Mouse (Mus musculus) myocyte (in vitro differentiated cells): ENCODE measurements around the gene Zfp938. TPM values are rescaled to one million over a fixed set of nuclear protein-coding genes. Genes with fewer than 3 reads are reported as not detected.

Source experiments
- H3K27me3 ChIP-seq: one replicate; pipeline ENCODE4 v1.6.1; 2011; ENCODE audit not compliant: control insufficient read depth, insufficient read depth, insufficient read length
- H3K36me3 ChIP-seq: one replicate; pipeline ENCODE4 v1.6.1; 2011; ENCODE audit not compliant: control insufficient read depth, insufficient read depth
- H3K4me2 ChIP-seq: one replicate; pipeline ENCODE4 v1.6.1; 2011; ENCODE audit warnings: low read depth, control low read depth
- H3K4me3 ChIP-seq: one replicate; pipeline ENCODE4 v1.5.1; 2011; ENCODE audit warnings: mild to moderate bottlenecking, control low read depth, moderate library complexity
- H3K79me2 ChIP-seq: one replicate; pipeline ENCODE4 v1.6.1; 2011; ENCODE audit not compliant: control insufficient read depth, insufficient read depth
- H3ac ChIP-seq: one replicate; pipeline ENCODE4 v1.6.1; 2011; ENCODE audit not compliant: control insufficient read depth, insufficient read length
- CEBPB ChIP-seq: IDR thresholded peaks from 2 replicates; pipeline ENCODE4 v1.6.1; 2011; ENCODE audit warnings: mild to moderate bottlenecking, moderate library complexity; ENCODE audit not compliant: poor library complexity, insufficient read depth, severe bottlenecking
- E2F4 ChIP-seq: IDR thresholded peaks from one replicate; pipeline ENCODE4 v1.6.1; 2011; ENCODE audit warnings: mild to moderate bottlenecking, control low read depth, moderate library complexity; ENCODE audit not compliant: insufficient read depth
- MAX ChIP-seq: IDR thresholded peaks from one replicate; pipeline ENCODE4 v1.6.1; 2011; ENCODE audit warnings: low read depth, mild to moderate bottlenecking, control low read depth
- MYOD1 ChIP-seq, 3 experiments: IDR thresholded peaks; one replicate each; pipeline ENCODE4 v1.6.1; 2011; ENCODE audit warnings: control low read depth in 2 of 3, low read depth in 2 of 3, mild to moderate bottlenecking in 2 of 3, moderate library complexity in 1 of 3; ENCODE audit not compliant: insufficient read length in 2 of 3, control insufficient read depth in 1 of 3
- MYOG ChIP-seq, 3 experiments: IDR thresholded peaks; one replicate each; pipeline ENCODE4 v1.6.1; 2011; ENCODE audit warnings: control low read depth in 2 of 3, low read depth in 2 of 3, mild to moderate bottlenecking in 2 of 3; ENCODE audit not compliant: insufficient read length in 2 of 3, control insufficient read depth in 1 of 3, insufficient read depth in 1 of 3
- POLR2A ChIP-seq: IDR thresholded peaks from one replicate; pipeline ENCODE4 v1.6.1; 2011; ENCODE audit warnings: low read depth, mild to moderate bottlenecking, control low read depth, moderate library complexity; ENCODE audit not compliant: insufficient read length
- POLR2AphosphoS2 ChIP-seq: IDR thresholded peaks from one replicate; pipeline ENCODE4 v1.6.1; 2011; ENCODE audit warnings: low read depth, control low read depth; ENCODE audit not compliant: insufficient read length
- REST ChIP-seq: IDR thresholded peaks from one replicate; pipeline ENCODE4 v1.6.1; 2011; ENCODE audit warnings: mild to moderate bottlenecking, control low read depth, moderate library complexity; ENCODE audit not compliant: insufficient read depth, insufficient read length
- SRF ChIP-seq: IDR thresholded peaks from one replicate; pipeline ENCODE4 v1.6.1; 2011; ENCODE audit warnings: low read depth; ENCODE audit not compliant: control insufficient read depth, insufficient read length
- TCF12 ChIP-seq: IDR thresholded peaks from one replicate; pipeline ENCODE4 v1.6.1; 2011; ENCODE audit warnings: mild to moderate bottlenecking, control low read depth; ENCODE audit not compliant: poor library complexity, insufficient read depth, severe bottlenecking
- TCF3 ChIP-seq: IDR thresholded peaks from one replicate; pipeline ENCODE4 v1.6.1; 2011; ENCODE audit warnings: low read depth, control low read depth; ENCODE audit not compliant: insufficient read length
- USF1 ChIP-seq: IDR thresholded peaks from one replicate; pipeline ENCODE4 v1.6.1; 2011; ENCODE audit warnings: low read depth, mild to moderate bottlenecking, control low read depth, moderate library complexity
- polyA plus RNA-seq: library from polyadenylated mRNA; unstranded; fragments of >200 nt; fragmentation: generic; extraction: Trizol; gene quantifications from one replicate; pipeline ENCODE4 v1.2.1, GENCODE M21; 2012; ENCODE audit warnings: missing spikeins

Gene Zfp938
- polyA plus RNA-seq = 4.9 TPM

GRCm38 (mm10) chr10:82240742-82241400 lies at the start of gene Zfp938:
TSS of gene Zfp938 (minus strand) at chr10:82241280.
- Histone ChIP-seq H3ac (no peak within 1 kb of the TSS), H3K4me3 (peak within 1 kb of the TSS; percentile 69), H3K27me3 (no peaks in the 10 kb centered on the region), H3K4me2 (peak within 1 kb of the TSS; percentile 97), H3K36me3 (peaks cover 6% of the 10 kb centered on the region), H3K79me2 (peaks cover 20% of the 10 kb centered on the region)
- peak; percentile 25 for TF ChIP-seq TCF3
- peak; percentile 83 for TF ChIP-seq USF1
- TF ChIP-seq E2F4 = no peak
- TF ChIP-seq MYOD1 (IDR thresholded peaks at IDR 0.05; ENCODE audit: control insufficient read depth in 1 of 3, insufficient read length in 2 of 3, low read depth in 2 of 3) = peak; percentile 59 to 80 (median 78)
- TF ChIP-seq MYOG (IDR thresholded peaks at IDR 0.05; ENCODE audit: control insufficient read depth in 1 of 3, insufficient read depth in 1 of 3, insufficient read length in 2 of 3, low read depth in 2 of 3) = peak in 1 of 3 experiments; percentile 40
- 0 out of 2 replicates have a peak, but pooled peaks have one; percentile 46 for TF ChIP-seq CEBPB
- peak; percentile 77 for TF ChIP-seq POLR2A
- TF ChIP-seq REST = no peak
- peak; percentile 85 for TF ChIP-seq POLR2AphosphoS2
- no peak for TF ChIP-seq SRF
- no peak for TF ChIP-seq MAX
- no peak for TF ChIP-seq TCF12

GRCm38 (mm10) chr10:82257331-82257730 lies 16.3 kb upstream of the Zfp938 start:
- Histone ChIP-seq H3K79me2 (no peaks in the 10 kb centered on the region), H3K27me3 (no peaks in the 10 kb centered on the region), H3K36me3 (no peaks in the 10 kb centered on the region), H3K4me2 (no peak overlapping the region), H3ac (no peak overlapping the region), H3K4me3 (no peak overlapping the region)
- no peak for TF ChIP-seq POLR2AphosphoS2
- no peak for TF ChIP-seq POLR2A
- no peak for TF ChIP-seq MYOD1 (IDR thresholded peaks at IDR 0.05; ENCODE audit: control insufficient read depth in 1 of 3, insufficient read length in 2 of 3, low read depth in 2 of 3)
- TF ChIP-seq USF1 = no peak
- no peak for TF ChIP-seq E2F4
- TF ChIP-seq SRF = no peak
- TF ChIP-seq MYOG (IDR thresholded peaks at IDR 0.05; ENCODE audit: control insufficient read depth in 1 of 3, insufficient read depth in 1 of 3, insufficient read length in 2 of 3, low read depth in 2 of 3) = no peak
- no peak for TF ChIP-seq REST
- no peak for TF ChIP-seq MAX
- TF ChIP-seq TCF12 = no peak
- TF ChIP-seq TCF3 = no peak
- no peak for TF ChIP-seq CEBPB

GRCm38 (mm10) chr10:82245021-82245420 lies 3.9 kb upstream of the Zfp938 start:
- H3ac ChIP-seq = no peak overlapping the region
- H3K4me3 ChIP-seq = no peak overlapping the region
- H3K27me3 ChIP-seq = no peaks in the 10 kb centered on the region
- H3K36me3 ChIP-seq = no peaks in the 10 kb centered on the region
- no peak for TF ChIP-seq SRF
- no peak for TF ChIP-seq USF1
- TF ChIP-seq E2F4 = no peak
- no peak for TF ChIP-seq MAX
- TF ChIP-seq POLR2AphosphoS2 = no peak
- H3K79me2 ChIP-seq = peaks cover 8% of the 10 kb centered on the region
- H3K4me2 ChIP-seq = no peak overlapping the region

GRCm38 (mm10) chr10:82241401-82241788 lies 315 bp upstream of the Zfp938 start:
- no peak for TF ChIP-seq MYOG (IDR thresholded peaks at IDR 0.05; ENCODE audit: control insufficient read depth in 1 of 3, insufficient read depth in 1 of 3, insufficient read length in 2 of 3, low read depth in 2 of 3)
- TF ChIP-seq SRF = no peak
- no peak for TF ChIP-seq USF1
- TF ChIP-seq REST = no peak
- no peak for TF ChIP-seq POLR2A
- Histone ChIP-seq H3K4me2 (peak overlapping the region; percentile 97), H3K27me3 (no peaks in the 10 kb centered on the region), H3K4me3 (peak overlapping the region; percentile 69), H3K36me3 (peaks cover 4% of the 10 kb centered on the region), H3K79me2 (peaks cover 20% of the 10 kb centered on the region), H3ac (no peak overlapping the region)

- H3K27me3 ChIP-seq = no peaks in the 10 kb centered on the region
- no peaks in the 10 kb centered on the region for H3K36me3 ChIP-seq
- peak overlapping the region; percentile 29 for H3K4me3 ChIP-seq
- H3K4me2 ChIP-seq = peak overlapping the region; percentile 96
- H3ac ChIP-seq = peak overlapping the region; percentile 49
- no peaks in the 10 kb centered on the region for H3K79me2 ChIP-seq
- TF ChIP-seq CEBPB = no peak
- TF ChIP-seq SRF = no peak
- TF ChIP-seq MAX = no peak
- TF ChIP-seq MYOG (IDR thresholded peaks at IDR 0.05; ENCODE audit: control insufficient read depth in 1 of 3, insufficient read depth in 1 of 3, insufficient read length in 2 of 3, low read depth in 2 of 3) = peak in 1 of 3 experiments; percentile 61
- TF ChIP-seq MYOD1 (IDR thresholded peaks at IDR 0.05; ENCODE audit: control insufficient read depth in 1 of 3, insufficient read length in 2 of 3, low read depth in 2 of 3) = peak in 2 of 3 experiments; percentile 42 to 48
- peak; percentile 77 for TF ChIP-seq POLR2AphosphoS2
- TF ChIP-seq TCF3 = no peak
- peak; percentile 84 for TF ChIP-seq POLR2A
- no peak for TF ChIP-seq USF1
- no peak for TF ChIP-seq REST
- TF ChIP-seq TCF12 = no peak
- no peak for TF ChIP-seq E2F4
Measured at GRCm38 (mm10) chr10:82178257-82179064, 62.6 kb downstream of the Zfp938 start.
